Mouse (Mus musculus) macrophage (primary cell): ENCODE data around the gene Ntrk1. TPM values are rescaled to one million over a fixed set of nuclear protein-coding genes. Genes with fewer than 3 reads are reported as not detected.

ENCODE experiments used
- polyA plus RNA-seq: library from polyadenylated mRNA; stranded (reverse); fragments of 250-400 nt; gene quantifications from 3 replicates; pipeline ENCODE4 v1.2.4, GENCODE M21; 2018; ENCODE audit warnings: inconsistent platforms

The Ntrk1 gene
- polyA plus RNA-seq, 1 experiment from 2014 or later, result not detected

Other genes starting within 250 kb of the Ntrk1 start
- 14.9 to 17.3 TPM (median 17.2 TPM) in 3 replicates for gene Arhgef11, start 177.6 kb downstream of the Ntrk1 start, polyA plus RNA-seq
- gene Lrrc71, start 46.5 kb downstream of the Ntrk1 start, polyA plus RNA-seq, result 0.22 TPM in 1 of 3 replicates, not detected in the others
- not detected in 3 replicates for gene Insrr, start 1.8 kb upstream of the Ntrk1 start, polyA plus RNA-seq
- gene Pear1, start 29.1 kb upstream of the Ntrk1 start, polyA plus RNA-seq, result 0.07 to 0.30 TPM in 2 of 3 replicates, not detected in the other
- gene Sh2d2a, start 51.6 kb upstream of the Ntrk1 start, polyA plus RNA-seq, result not detected in 3 replicates
- gene Prcc, start 90.4 kb upstream of the Ntrk1 start, polyA plus RNA-seq, result 21.8 to 30.4 TPM (median 26.0 TPM) in 3 replicates
- 101 to 165 TPM (median 143 TPM) in 3 replicates for gene Hdgf, start 111.2 kb upstream of the Ntrk1 start, polyA plus RNA-seq
- gene Mrpl24, start 124.3 kb upstream of the Ntrk1 start, polyA plus RNA-seq, result 54.3 to 77.0 TPM (median 59.3 TPM) in 3 replicates
- gene Isg20l2, start 135.2 kb upstream of the Ntrk1 start, polyA plus RNA-seq, result 14.0 to 16.8 TPM (median 14.2 TPM) in 3 replicates
- gene Rrnad1, start 135.6 kb upstream of the Ntrk1 start, polyA plus RNA-seq, result 6.4 to 10.6 TPM (median 7.0 TPM) in 3 replicates
- not detected in 3 replicates for gene Crabp2, start 153.5 kb upstream of the Ntrk1 start, polyA plus RNA-seq
- 0.35 to 2.8 TPM (median 2.5 TPM) in 3 replicates for gene Nes, start 175.9 kb upstream of the Ntrk1 start, polyA plus RNA-seq
- not detected in 3 replicates for gene Bcan, start 205.1 kb upstream of the Ntrk1 start, polyA plus RNA-seq
- gene Hapln2, start 232.4 kb upstream of the Ntrk1 start, polyA plus RNA-seq, result not detected in 3 replicates
- gene Gpatch4, start 247.9 kb upstream of the Ntrk1 start, polyA plus RNA-seq, result 6.3 to 30.7 TPM (median 19.6 TPM) in 3 replicates